Mouse (Mus musculus) limb, embryonic 14.5 days (tissue): ENCODE measurements around the gene Rap1a. TPM values are rescaled to one million over a fixed set of nuclear protein-coding genes. Genes with fewer than 3 reads are reported as not detected.

Experiments used
- ATAC-seq: fragments of 200-750 bp; cut with Nextera tagmentation; 2 replicates; pipeline ENCODE4 v1.8.0; 2017; ENCODE audit warnings: low read depth, moderate number of reproducible peaks, moderate TSS enrichment; ENCODE audit not compliant: low FRiP score
- DNase-seq: peaks from one replicate; pipeline ENCODE4 v3.0.0-alpha.2; 2015; ENCODE audit warnings: low spot score
- H3K27ac ChIP-seq: fragments of 300-500 bp; sonication (generic); replicated peaks from 2 replicates; pipeline ENCODE4 v1.5.1; 2014; ENCODE audit warnings: low read depth, mild to moderate bottlenecking, low read length, moderate library complexity, mixed read lengths
- H3K27me3 ChIP-seq: fragments of 300-500 bp; sonication (generic); 2 replicates; pipeline ENCODE4 v1.6.1; 2014; ENCODE audit warnings: low read length, mixed read lengths; ENCODE audit not compliant: control insufficient read depth, insufficient read depth
- H3K36me3 ChIP-seq: fragments of 300-500 bp; sonication (generic); 2 replicates; pipeline ENCODE4 v1.6.1; 2014; ENCODE audit warnings: mild to moderate bottlenecking, low read length, moderate library complexity, mixed read lengths; ENCODE audit not compliant: control insufficient read depth, insufficient read depth
- H3K4me1 ChIP-seq: fragments of 300-500 bp; sonication (generic); 2 replicates; pipeline ENCODE4 v1.6.1; 2014; ENCODE audit warnings: antibody characterized with exemption, low read length, mixed read lengths; ENCODE audit not compliant: control insufficient read depth, insufficient read depth
- H3K4me2 ChIP-seq: fragments of 300-500 bp; sonication (generic); replicated peaks from 2 replicates; pipeline ENCODE4 v1.6.1; 2014; ENCODE audit warnings: low read depth, mild to moderate bottlenecking, low read length, moderate library complexity; ENCODE audit not compliant: severe bottlenecking
- H3K4me3 ChIP-seq: fragments of 300-500 bp; sonication (generic); replicated peaks from 2 replicates; pipeline ENCODE4 v1.5.1; 2014; ENCODE audit warnings: low read length
- H3K9ac ChIP-seq: fragments of 300-500 bp; sonication (generic); 2 replicates; pipeline ENCODE4 v1.6.1; 2014; ENCODE audit warnings: mild to moderate bottlenecking, low read depth, low read length, moderate library complexity; ENCODE audit not compliant: severe bottlenecking
- H3K9me3 ChIP-seq: fragments of 300-500 bp; sonication (generic); 2 replicates; pipeline ENCODE4 v1.6.1; 2016; ENCODE audit warnings: low read length; ENCODE audit not compliant: control insufficient read depth
- POLR2A ChIP-seq: fragments of 200-500 bp; IDR thresholded peaks from 2 replicates; pipeline ENCODE4 v1.8.0; 2012; ENCODE audit warnings: inconsistent platforms, mild to moderate bottlenecking, moderate library complexity, borderline replicate concordance; ENCODE audit not compliant: insufficient read depth, insufficient read length; ENCODE audit errors: extremely low read depth
- WGBS: fragments of 180-500 bp; shearing (Covaris S2); extraction: QIAGEN DNeasy Blood & Tissue Kit; methylation state at CpG from one replicate; pipeline ENCODE4 v1.1.7; 2014; 5-methylcytosine and 5-hydroxymethylcytosine counted together
- polyA plus RNA-seq, 2 experiments: library from polyadenylated mRNA; depleted of rRNA in 1 of 2; stranded (reverse) in 1 of 2; unstranded in 1 of 2; fragments of >200 nt; fragmentation: Nextera tagmentation in 1 of 2; extraction: Ambion mirVana in 1 of 2; gene quantifications; 2 replicates each; pipeline versions ENCODE4 v1.2.1 to v1.2.3; 2012 to 2014

Gene Rap1a
- polyA plus RNA-seq, 2 experiments, result 45.1 to 77.7 TPM

DNA sequence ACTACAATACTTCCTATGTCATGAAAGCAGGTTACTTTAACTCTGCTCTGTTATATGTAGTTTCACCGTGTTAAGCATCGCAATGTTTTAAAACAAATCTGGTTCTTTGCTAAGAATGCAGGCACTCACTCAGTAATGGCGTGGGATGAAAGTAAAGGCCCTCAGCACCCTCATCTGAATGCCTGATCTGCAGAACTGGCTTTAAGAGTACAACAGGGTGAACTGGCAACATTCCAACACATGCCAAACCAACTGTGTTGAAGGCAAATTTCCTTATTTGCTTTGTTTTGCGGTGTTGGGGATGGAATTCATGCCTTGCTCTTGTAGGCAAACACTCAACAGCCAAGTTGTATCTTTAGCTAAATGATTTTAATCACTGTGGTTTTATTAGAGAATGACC is 67.6 kb downstream of the Rap1a start:
- H3K36me3 ChIP-seq, result peaks cover 22% of the 10 kb centered on the region
- no peak for DNase-seq
- H3K4me3 ChIP-seq, result no peak overlapping the region
- no peaks in the 10 kb centered on the region for H3K9me3 ChIP-seq
- TF ChIP-seq POLR2A, result no peak
- no peak overlapping the region for H3K27ac ChIP-seq
- WGBS, result 95% methylated on average over 4 of the region's 4 CpGs
- H3K4me2 ChIP-seq, result no peak overlapping the region
- no peaks in the 10 kb centered on the region for H3K4me1 ChIP-seq
- no peaks in the 10 kb centered on the region for H3K27me3 ChIP-seq
- H3K9ac ChIP-seq, result no peak overlapping the region
- no peak for ATAC-seq

DNA sequence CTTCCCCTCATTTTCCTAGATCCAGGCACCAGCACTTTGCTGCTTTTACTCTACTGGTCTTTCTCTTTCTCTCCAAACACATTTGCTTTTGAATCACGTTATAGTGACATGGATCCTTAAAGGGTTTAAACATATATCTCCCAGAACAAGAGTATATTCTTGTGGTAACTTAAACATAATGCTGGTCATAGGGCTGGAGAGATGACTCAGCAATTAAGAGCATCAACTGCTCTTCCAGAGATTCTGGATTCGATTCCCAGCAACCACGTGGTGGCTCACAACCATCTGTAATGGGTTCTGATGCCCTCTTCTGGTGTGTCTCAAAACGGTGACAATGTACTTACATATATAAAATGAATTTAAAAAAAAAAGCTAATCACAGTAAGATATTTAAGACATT is 68.8 kb downstream of the Rap1a start:
- Histone ChIP-seq H3K4me2 (no peak overlapping the region), H3K27ac (no peak overlapping the region), H3K27me3 (no peaks in the 10 kb centered on the region), H3K4me3 (no peak overlapping the region), H3K9ac (no peak overlapping the region), H3K4me1 (no peaks in the 10 kb centered on the region), H3K36me3 (peaks cover 23% of the 10 kb centered on the region), H3K9me3 (no peaks in the 10 kb centered on the region)
- 89% methylated on average over 4 of the region's 4 CpGs for WGBS
- no peak for DNase-seq
- no peak for ATAC-seq
- no peak for TF ChIP-seq POLR2A

DNA sequence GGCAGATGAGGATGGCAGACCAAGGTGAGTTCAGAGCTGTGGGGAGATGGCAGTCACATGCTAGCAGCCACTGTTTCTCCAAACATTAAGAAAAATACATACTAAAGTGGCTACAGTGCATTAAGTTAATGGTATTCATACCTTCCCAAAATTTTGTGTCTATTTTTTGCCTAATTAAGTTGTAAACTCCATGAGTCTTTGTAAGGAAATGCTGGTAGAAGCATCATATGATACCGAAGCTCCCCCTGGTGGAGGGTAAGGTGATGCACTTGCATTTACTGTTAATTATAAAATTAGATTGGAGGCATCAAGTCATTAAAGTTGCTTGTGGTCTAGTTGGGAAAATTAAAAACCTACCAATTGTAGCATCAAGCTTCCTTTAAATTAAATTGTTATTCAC is 75.1 kb downstream of the Rap1a start:
- no peak for TF ChIP-seq POLR2A
- Histone ChIP-seq H3K4me2 (no peak overlapping the region), H3K4me1 (no peaks in the 10 kb centered on the region), H3K27ac (no peak overlapping the region), H3K4me3 (no peak overlapping the region), H3K36me3 (peaks cover 8% of the 10 kb centered on the region; the same call in 1 of the 2 replicates), H3K9me3 (no peaks in the 10 kb centered on the region), H3K9ac (no peak overlapping the region), H3K27me3 (no peaks in the 10 kb centered on the region)
- 10% methylated on average over 1 of the region's 1 CpGs for WGBS
- DNase-seq, result peak; percentile 51
- ATAC-seq, result no peak

DNA sequence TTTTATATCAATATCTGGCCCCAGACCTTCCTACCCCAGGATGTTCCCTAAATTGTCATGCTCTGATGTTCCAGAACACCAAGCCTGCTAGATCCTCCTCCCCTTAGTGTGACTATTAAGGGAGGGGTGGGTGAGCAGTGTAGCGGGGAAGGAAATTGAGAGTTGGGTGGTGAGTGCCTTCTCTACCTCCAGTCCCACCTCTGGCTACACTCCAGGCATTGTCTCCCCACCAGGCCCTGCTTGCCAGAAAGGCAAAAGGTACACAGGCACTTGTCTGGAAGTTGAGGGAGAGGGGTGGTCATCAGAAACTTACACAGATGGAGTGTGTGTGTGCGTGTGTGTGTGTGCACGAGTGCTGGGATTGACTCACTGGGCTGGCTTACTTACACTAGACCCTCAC is 78.6 kb downstream of the Rap1a start:
- Histone ChIP-seq H3K4me3 (no peak overlapping the region), H3K4me1 (no peaks in the 10 kb centered on the region), H3K27ac (no peak overlapping the region), H3K4me2 (no peak overlapping the region), H3K27me3 (no peaks in the 10 kb centered on the region), H3K36me3 (peaks cover 6% of the 10 kb centered on the region; the same call in 1 of the 2 replicates), H3K9ac (no peak overlapping the region), H3K9me3 (no peaks in the 10 kb centered on the region)
- no peak for TF ChIP-seq POLR2A
- no peak for ATAC-seq
- 100% methylated on average over 3 of the region's 3 CpGs for WGBS
- no peak for DNase-seq

DNA sequence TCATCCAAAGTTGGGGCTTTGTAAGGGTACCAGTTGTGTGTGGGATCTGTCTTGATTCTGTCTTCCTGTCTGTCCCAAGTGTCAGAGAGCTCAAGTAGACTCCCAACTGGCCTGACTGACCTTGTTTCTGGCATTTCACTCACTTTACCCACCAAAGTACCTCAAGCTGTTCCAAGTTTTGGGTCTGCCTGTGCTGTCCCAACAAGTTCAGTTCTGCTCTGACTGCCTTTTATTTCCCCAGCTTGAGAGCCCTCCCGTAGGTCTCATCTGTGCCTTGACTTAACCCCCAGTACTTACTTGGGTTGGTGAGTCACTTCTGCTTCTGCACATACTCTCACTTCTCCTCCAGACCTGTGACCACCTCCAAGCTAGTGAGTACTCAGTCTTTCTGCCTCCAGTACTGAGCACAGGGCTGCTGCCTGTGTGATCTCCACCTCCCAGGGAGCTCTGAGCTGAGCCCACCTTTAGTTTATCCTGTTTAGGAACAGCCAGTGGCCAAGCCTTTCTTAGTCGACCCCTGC is 79.4 kb downstream of the Rap1a start:
- no peak overlapping the region for H3K9ac ChIP-seq
- ATAC-seq (no peak), DNase-seq (no peak)
- H3K4me1 ChIP-seq, result no peaks in the 10 kb centered on the region
- no peak overlapping the region for H3K27ac ChIP-seq
- no peaks in the 10 kb centered on the region for H3K27me3 ChIP-seq
- peaks cover under 1% of the 10 kb centered on the region; the same call in 1 of the 2 replicates for H3K36me3 ChIP-seq
- no peak for TF ChIP-seq POLR2A
- WGBS, result 76% methylated on average over 2 of the region's 2 CpGs
- H3K4me2 ChIP-seq, result no peak overlapping the region
- H3K9me3 ChIP-seq, result no peaks in the 10 kb centered on the region
- no peak overlapping the region for H3K4me3 ChIP-seq

DNA sequence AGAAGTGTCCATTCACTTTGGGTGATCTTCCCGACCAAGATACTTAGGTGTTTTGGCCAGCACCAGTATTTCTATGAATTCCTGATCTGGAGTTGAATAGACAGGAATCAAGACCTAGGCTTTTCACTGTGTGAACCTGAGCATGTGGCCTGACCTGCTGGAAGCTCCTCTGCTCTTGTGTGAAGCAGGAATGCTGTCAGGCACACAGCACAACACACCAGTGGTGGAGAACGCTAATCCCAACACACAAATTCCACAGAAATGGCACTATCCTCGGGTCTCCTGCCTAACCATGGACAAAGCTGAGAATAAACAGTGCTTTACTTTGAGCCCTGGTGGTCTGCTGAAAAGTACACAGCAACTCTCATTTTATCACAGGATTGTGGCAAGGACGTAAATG is 80.6 kb downstream of the Rap1a start:
- 65% methylated on average over 4 of the region's 4 CpGs for WGBS
- H3K9ac ChIP-seq, result no peak overlapping the region
- no peaks in the 10 kb centered on the region for H3K27me3 ChIP-seq
- no peaks in the 10 kb centered on the region for H3K9me3 ChIP-seq
- ATAC-seq, result no peak
- no peaks in the 10 kb centered on the region for H3K36me3 ChIP-seq
- H3K4me3 ChIP-seq, result no peak overlapping the region
- no peak overlapping the region for H3K27ac ChIP-seq
- H3K4me1 ChIP-seq, result no peaks in the 10 kb centered on the region
- no peak overlapping the region for H3K4me2 ChIP-seq
- no peak for TF ChIP-seq POLR2A
- no peak for DNase-seq
